Mouse (Mus musculus) cortical plate, adult 2 months (tissue): ENCODE results near the gene Ncbp1.

ENCODE experiments used
- CTCF ChIP-seq: fragments of 200-500 bp; IDR thresholded peaks from 2 replicates; pipeline ENCODE4 v1.5.1; 2011; ENCODE audit warnings: mild to moderate bottlenecking, control low read depth, low read length; ENCODE audit not compliant: insufficient read depth; ENCODE audit errors: extremely low read depth
- POLR2A ChIP-seq: fragments of 200-500 bp; IDR thresholded peaks from 2 replicates; pipeline ENCODE4 v1.6.1; 2011; ENCODE audit warnings: mild to moderate bottlenecking, low read length, control low read depth; ENCODE audit not compliant: insufficient read depth; ENCODE audit errors: extremely low read depth

GRCm38 (mm10) chr4:46099132-46099531 lies 39.3 kb upstream of the Ncbp1 start:
- no peak for TF ChIP-seq CTCF
- TF ChIP-seq POLR2A, result no peak
